Mouse (Mus musculus) heart, postnatal 14 days (tissue): ENCODE data around the gene Ercc6l. TPM values are rescaled to one million over a fixed set of nuclear protein-coding genes. Genes with fewer than 3 reads are reported as not detected.

Source experiments
- DNase-seq, 2 experiments: peaks; one replicate each; pipeline ENCODE4 v3.0.0; 2021 to 2022
- intact Hi-C: fragments of 180-260 bp; cut with DNase I; formaldehyde crosslinking; loops from one replicate; pipeline ENCODE4 v1.15.1; 2025
- long read RNA-seq, 2 experiments: library from polyadenylated mRNA; stranded (forward); transcript quantifications; one replicate each; pipeline ENCODE4 v2.0.0; 2021
- total RNA-seq, 2 experiments: library from RNA; stranded (reverse); gene quantifications; 2 replicates each; pipeline ENCODE4 v1.2.3; 2021

Ercc6l gene
- 1 to 10 TPM in 1 of 2 experiments, under 1 TPM in 1; 0.74 to 1.4 TPM for total RNA-seq
- long read RNA-seq, experiment 1, full-length matches to known transcripts, result 3 of 4 reads
- long read RNA-seq, experiment 1, partial matches to known transcripts, result 0 of 4 reads
- long read RNA-seq, experiment 1, other reads (novel, unspliced or antisense), result 1 of 4 reads
- long read RNA-seq, experiment 2, full-length matches to known transcripts, result 2 of 2 reads
- long read RNA-seq, experiment 2, partial matches to known transcripts, result 0 of 2 reads
- long read RNA-seq, experiment 2, other reads (novel, unspliced or antisense), result 0 of 2 reads

- intact Hi-C loops, result loop anchor here (10.0 kb wide), 1 partner anchor 328 kb away; no protein-coding TSS in a partner anchor
- peak; percentile 91 to 92 for DNase-seq
These were observed at the start of gene Ercc6l for GRCm38 (mm10) chrX:102156618-102157422. Ercc6l (minus strand) TSS chrX:102157091.

- intact Hi-C loops, result no loop called here
These were observed 33.9 kb upstream of the Ercc6l start for GRCm38 (mm10) chrX:102190840-102191239.

GRCm38 (mm10) chrX:102189581-102189980 is 32.7 kb upstream of the Ercc6l start:
- no peak for DNase-seq
- intact Hi-C loops, result loop anchor here (5.0 to 10.0 kb wide), 2 partner anchors 117 to 205 kb away; partner anchors contain the start of gene Rtl5

More at GRCm38 (mm10) chrX:102190840-102191239, 33.9 kb upstream of the Ercc6l start:
- no peak for DNase-seq

- intact Hi-C loops, result loop anchor here (5.0 to 10.0 kb wide), 2 partner anchors 117 to 204 kb away; partner anchors contain the start of gene Rtl5
- DNase-seq, result peak; percentile 80 to 83
These were observed 32.0 kb upstream of the Ercc6l start, which contains the start of gene Rps4x for GRCm38 (mm10) chrX:102188712-102189497. Rps4x (minus strand) TSS chrX:102189394.

GRCm38 (mm10) chrX:102187023-102187699 is 30.3 kb upstream of the Ercc6l start:
- DNase-seq, result no peak
- intact Hi-C loops, result loop anchor here (5.0 to 10.0 kb wide), 2 partner anchors 115 to 202 kb away; partner anchors contain the start of gene Rtl5

GRCm38 (mm10) chrX:102182575-102182974 is 25.7 kb upstream of the Ercc6l start:
- no peak for DNase-seq
- intact Hi-C loops, result loop anchor here (10.0 kb wide), 1 partner anchor 198 kb away; no protein-coding TSS in a partner anchor

- intact Hi-C loops, result no loop called here
- no peak for DNase-seq
These were observed 18.8 kb upstream of the Ercc6l start for GRCm38 (mm10) chrX:102175538-102176287.

GRCm38 (mm10) chrX:102170900-102171299 is 14.0 kb upstream of the Ercc6l start:
- intact Hi-C loops, result no loop called here
- DNase-seq, result no peak

GRCm38 (mm10) chrX:102170135-102170534 is 13.2 kb upstream of the Ercc6l start:
- DNase-seq, result no peak
- intact Hi-C loops, result no loop called here

- intact Hi-C loops, result no loop called here
- DNase-seq, result no peak
These were observed 12.8 kb upstream of the Ercc6l start for GRCm38 (mm10) chrX:102169724-102170123.

GRCm38 (mm10) chrX:102166986-102167385 is 10.1 kb upstream of the Ercc6l start:
- DNase-seq, result peak in 1 of 2 experiments; percentile 17
- intact Hi-C loops, result no loop called here

GRCm38 (mm10) chrX:102166521-102166920 is 9.6 kb upstream of the Ercc6l start:
- intact Hi-C loops, result no loop called here
- peak in 1 of 2 experiments; percentile 6 for DNase-seq

- peak; percentile 8 to 13 for DNase-seq
- intact Hi-C loops, result no loop called here
These were observed 6.6 kb upstream of the Ercc6l start for GRCm38 (mm10) chrX:102163529-102163928.

GRCm38 (mm10) chrX:102163096-102163495 is 6.2 kb upstream of the Ercc6l start:
- DNase-seq, result no peak
- intact Hi-C loops, result no loop called here

- intact Hi-C loops, result no loop called here
- no peak for DNase-seq
These were observed 3.6 kb upstream of the Ercc6l start for GRCm38 (mm10) chrX:102160528-102160927.

- peak; percentile 8 to 49 for DNase-seq
- intact Hi-C loops, result loop anchor here (10.0 kb wide), 1 partner anchor 325 kb away; no protein-coding TSS in a partner anchor
These were observed 2.9 kb upstream of the Ercc6l start for GRCm38 (mm10) chrX:102159778-102160177.

GRCm38 (mm10) chrX:102157423-102157791 is 516 bp upstream of the Ercc6l start:
- no peak for DNase-seq
- intact Hi-C loops, result loop anchor here (10.0 kb wide), 1 partner anchor 327 kb away; no protein-coding TSS in a partner anchor

- intact Hi-C loops, result no loop called here
- no peak for DNase-seq
These were observed 15.7 kb downstream of the Ercc6l start for GRCm38 (mm10) chrX:102141157-102141556.

- intact Hi-C loops, result no loop called here
- DNase-seq, result no peak
These were observed 35.6 kb downstream of the Ercc6l start for GRCm38 (mm10) chrX:102121321-102121720.
